Mouse (Mus musculus) ovary, adult 18-20 months (tissue): Measurements from ENCODE around the gene Tmem114.

Source experiments
- DNase-seq: peaks from one replicate; pipeline ENCODE4 v3.0.0; 2022; ENCODE audit warnings: low spot score, mixed read lengths

Tmem114 gene

GRCm38 (mm10) chr16:8409197-8409596 is 15.7 kb downstream of the Tmem114 start:
- DNase-seq = no peak

DNA sequence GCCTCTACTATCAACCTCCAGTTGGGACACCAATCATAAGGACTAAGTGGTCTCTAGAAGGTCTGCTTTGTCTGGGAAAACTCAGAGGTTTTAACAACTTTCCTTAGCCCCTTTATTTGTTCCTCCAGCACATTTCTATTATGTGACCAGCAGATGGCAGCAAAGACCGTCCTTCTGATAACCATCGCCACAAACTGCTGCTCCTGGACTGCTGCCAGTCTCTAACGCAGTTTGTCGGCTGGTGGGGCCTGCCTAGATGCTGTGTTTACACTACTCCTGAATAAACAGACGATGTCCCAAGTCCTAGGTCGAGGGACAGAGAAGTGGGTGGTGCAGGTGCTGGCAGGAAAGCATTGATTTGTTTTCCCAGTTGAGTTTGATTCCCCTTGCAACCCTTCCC is 18.2 kb downstream of the Tmem114 start:
- DNase-seq = no peak

- no peak for DNase-seq
Observed at GRCm38 (mm10) chr16:8402663-8403062, 22.3 kb downstream of the Tmem114 start.

DNA sequence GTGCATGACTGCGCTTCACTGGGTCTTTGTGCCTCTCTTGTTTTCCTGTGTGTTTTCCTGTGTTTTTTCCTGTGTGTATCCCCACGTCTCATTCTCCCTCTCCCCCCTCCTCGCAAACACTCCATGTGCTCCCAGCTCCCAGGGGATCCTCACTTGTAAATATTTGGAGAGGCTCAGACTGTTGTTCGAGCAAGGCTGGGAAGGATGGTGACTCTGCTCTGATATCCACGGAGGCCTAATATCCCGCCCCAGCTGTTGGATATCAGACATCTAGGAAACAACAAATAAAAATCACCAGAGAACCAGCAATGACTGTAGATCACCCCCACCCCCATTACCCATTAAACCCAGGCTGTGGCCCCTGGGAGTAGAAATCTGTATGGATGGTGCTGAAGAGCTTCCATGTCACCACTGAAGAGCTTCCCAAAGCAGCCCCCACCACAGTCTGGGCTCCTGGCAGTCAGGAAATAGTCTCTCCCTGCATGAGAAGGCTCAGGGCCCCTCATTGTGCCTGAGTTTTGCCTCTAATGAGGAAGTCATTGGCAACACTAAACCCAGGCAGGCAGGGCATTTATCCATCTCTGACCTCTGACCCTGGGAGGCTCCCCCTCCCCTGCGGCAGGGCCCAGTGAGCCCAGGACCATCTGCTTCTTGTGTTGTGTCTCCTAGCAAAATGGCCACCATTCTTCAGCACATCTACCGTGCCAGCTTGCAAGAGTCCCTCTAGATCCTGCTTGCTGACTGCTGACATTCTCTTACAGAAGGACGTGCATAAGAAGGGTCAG is 23.6 kb downstream of the Tmem114 start:
- no peak for DNase-seq

DNA sequence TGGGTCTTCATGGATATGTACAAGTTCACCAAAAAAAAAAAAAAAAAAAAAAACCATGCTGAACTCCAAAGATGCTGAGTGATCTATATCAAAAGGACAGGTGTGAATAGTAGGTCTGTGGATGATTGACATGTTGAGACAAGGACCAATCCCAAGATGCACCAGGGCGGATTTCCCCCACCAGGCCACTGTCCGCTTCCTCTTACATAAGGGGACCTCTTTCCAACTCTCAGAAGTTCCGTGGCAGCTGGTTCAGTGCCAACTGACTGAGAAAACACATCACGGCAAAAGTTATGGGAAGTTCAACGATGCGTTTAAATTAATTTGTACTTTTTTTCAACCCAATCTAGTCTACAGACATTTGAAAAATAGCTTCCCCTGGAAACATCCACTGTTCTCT is 25.1 kb downstream of the Tmem114 start:
- DNase-seq = no peak

GRCm38 (mm10) chr16:8394946-8395345 is 30.0 kb downstream of the Tmem114 start:
- no peak for DNase-seq

DNA sequence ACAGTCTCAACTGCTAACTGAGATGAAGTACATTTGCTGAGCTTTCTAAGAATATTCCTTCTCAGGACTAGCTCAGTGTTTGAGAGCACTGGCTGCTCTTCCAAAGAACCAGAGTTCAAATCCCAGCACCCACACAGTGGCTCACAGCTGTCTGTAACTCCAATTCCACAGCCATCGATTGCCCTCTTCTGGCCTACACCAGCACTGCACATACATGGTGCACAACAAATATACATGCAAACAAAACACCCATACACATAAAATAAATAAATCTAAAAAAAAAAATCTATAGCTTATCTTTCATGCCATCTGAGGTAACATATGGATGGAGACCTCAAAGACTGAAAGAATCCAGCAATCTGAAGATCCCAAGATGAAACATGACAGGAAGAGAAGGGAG is 36.4 kb downstream of the Tmem114 start:
- no peak for DNase-seq

GRCm38 (mm10) chr16:8386386-8386785 is 38.5 kb downstream of the Tmem114 start:
- no peak for DNase-seq

DNA sequence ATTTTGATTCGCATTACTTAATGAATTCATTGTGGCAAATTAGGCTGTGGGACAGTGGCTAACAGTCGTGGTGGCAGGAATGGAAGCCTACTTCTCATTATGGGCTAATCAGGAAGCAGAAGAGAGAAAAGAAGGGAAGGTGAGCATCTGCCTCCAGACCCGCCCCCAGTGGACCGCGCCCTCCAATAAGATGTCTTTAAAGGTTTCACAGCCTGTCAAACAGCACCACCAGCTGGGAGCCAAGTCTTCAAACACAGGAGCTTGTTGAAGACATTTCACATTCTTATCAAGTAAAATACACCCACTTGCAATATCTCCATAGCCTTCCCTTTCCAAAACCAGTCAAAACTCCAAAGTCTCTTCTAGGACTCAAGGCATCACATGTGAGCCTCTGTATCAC is 39.3 kb downstream of the Tmem114 start:
- no peak for DNase-seq

GRCm38 (mm10) chr16:8384772-8385171 is 40.2 kb downstream of the Tmem114 start:
- no peak for DNase-seq

DNA sequence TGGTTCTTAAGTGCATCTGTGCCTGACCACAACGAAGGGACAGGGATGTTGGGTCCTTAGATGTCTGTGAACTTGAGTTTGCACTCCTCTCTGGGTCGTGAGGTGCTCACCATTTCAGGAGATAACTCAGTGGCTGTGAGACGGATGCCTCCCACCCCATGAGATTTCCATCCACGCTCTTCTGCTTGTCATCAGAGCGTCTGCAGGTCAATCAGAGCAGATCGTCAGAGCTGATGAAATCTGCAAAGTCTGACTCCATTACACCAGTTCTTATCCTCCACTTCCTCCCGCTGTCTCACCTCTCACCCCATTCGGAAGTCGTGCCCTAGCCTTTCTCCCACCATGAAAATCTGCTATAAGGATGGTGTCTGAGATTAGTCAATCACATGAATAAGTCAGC is 41.5 kb downstream of the Tmem114 start:
- DNase-seq = no peak

- DNase-seq = no peak
Observed at GRCm38 (mm10) chr16:8363066-8363465, 61.9 kb downstream of the Tmem114 start.
